Mouse (Mus musculus): ENCODE data around the gene Fxr2.

DNA sequence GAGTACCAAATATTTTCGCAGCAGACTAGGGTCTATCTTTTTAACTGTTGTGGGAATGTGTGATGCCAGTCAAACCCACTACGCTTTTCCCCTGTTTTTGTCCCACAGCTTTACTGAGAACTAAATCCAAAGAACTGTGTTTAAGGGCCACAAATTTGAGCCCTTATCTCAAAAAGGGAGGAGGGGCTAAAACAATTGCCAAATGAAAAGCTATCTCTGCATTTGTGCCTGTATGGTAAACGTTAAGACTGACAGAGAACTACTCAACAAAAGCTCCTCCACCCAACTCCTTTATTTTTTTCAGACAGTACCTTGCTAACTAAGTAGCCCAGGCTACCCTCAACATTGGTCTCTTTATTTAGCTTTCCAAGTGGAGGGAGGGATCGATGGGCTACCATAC, 40.0 kb upstream of the Fxr2 start:
- TF ChIP-seq CTCF (IDR thresholded peaks at IDR 0.05; ENCODE audit: extremely low read depth, insufficient read length, insufficient replicate concordance, low read depth, low read length) (no peak), POLR2A (IDR thresholded peaks at IDR 0.05; ENCODE audit: low read depth, low read length) (no peak)

Data from small intestine, adult 2 months (tissue).